Mouse (Mus musculus) intestine, embryonic 14.5 days (tissue): ENCODE data around the gene Islr. TPM values are rescaled to one million over a fixed set of nuclear protein-coding genes. Genes with fewer than 3 reads are reported as not detected.

Experiments
- ATAC-seq: fragments of 200-750 bp; cut with Nextera tagmentation; replicated peaks from 2 replicates; pipeline ENCODE4 v1.8.0; 2017; ENCODE audit warnings: low read depth, moderate number of reproducible peaks, moderate TSS enrichment, moderate library complexity; ENCODE audit not compliant: low FRiP score, low TSS enrichment
- DNase-seq: peaks from one replicate; pipeline ENCODE4 v3.0.0-alpha.2; 2018; ENCODE audit warnings: low spot score
- H3K27ac ChIP-seq: fragments of 300-500 bp; sonication (generic); 2 replicates; pipeline ENCODE4 v1.5.1; 2014; ENCODE audit warnings: low read depth, mild to moderate bottlenecking, control low read depth
- H3K27me3 ChIP-seq: fragments of 300-500 bp; sonication (generic); replicated peaks from 2 replicates; pipeline ENCODE4 v1.6.1; 2014; ENCODE audit warnings: low read length, control low read depth; ENCODE audit not compliant: control insufficient read depth, insufficient read depth
- H3K36me3 ChIP-seq: fragments of 300-500 bp; sonication (generic); 2 replicates; pipeline ENCODE4 v1.6.1; 2014; ENCODE audit warnings: low read length, control low read depth; ENCODE audit not compliant: control insufficient read depth, insufficient read depth
- H3K4me1 ChIP-seq: fragments of 300-500 bp; sonication (generic); replicated peaks from 2 replicates; pipeline ENCODE4 v1.6.1; 2014; ENCODE audit warnings: low read length, control low read depth, mixed read lengths; ENCODE audit not compliant: control insufficient read depth, insufficient read depth
- H3K4me2 ChIP-seq: fragments of 300-500 bp; sonication (generic); 2 replicates; pipeline ENCODE4 v1.6.1; 2014; ENCODE audit warnings: low read length
- H3K4me3 ChIP-seq: fragments of 300-500 bp; sonication (generic); 2 replicates; pipeline ENCODE4 v1.5.1; 2014; ENCODE audit warnings: low read depth, low read length, control low read depth, mixed read lengths
- H3K9ac ChIP-seq: fragments of 300-500 bp; sonication (generic); 2 replicates; pipeline ENCODE4 v1.6.1; 2014; ENCODE audit warnings: mild to moderate bottlenecking, low read length
- H3K9me3 ChIP-seq: fragments of 300-500 bp; sonication (generic); 2 replicates; pipeline ENCODE4 v1.6.1; 2016; ENCODE audit warnings: low read length, control low read depth; ENCODE audit not compliant: control insufficient read depth
- WGBS: fragments of 180-500 bp; shearing (Covaris S2); extraction: QIAGEN DNeasy Blood & Tissue Kit; methylation state at CpG from one replicate; pipeline ENCODE4 v1.1.7; 2014; 5-methylcytosine and 5-hydroxymethylcytosine counted together
- polyA plus RNA-seq: library from polyadenylated mRNA; unstranded; fragments of >200 nt; fragmentation: Nextera tagmentation; extraction: Ambion mirVana; gene quantifications from 2 replicates; pipeline ENCODE4 v1.2.1, GENCODE M21; 2014

The Islr gene
- polyA plus RNA-seq, 1 experiment from 2014 or later: 65.5 TPM

DNA sequence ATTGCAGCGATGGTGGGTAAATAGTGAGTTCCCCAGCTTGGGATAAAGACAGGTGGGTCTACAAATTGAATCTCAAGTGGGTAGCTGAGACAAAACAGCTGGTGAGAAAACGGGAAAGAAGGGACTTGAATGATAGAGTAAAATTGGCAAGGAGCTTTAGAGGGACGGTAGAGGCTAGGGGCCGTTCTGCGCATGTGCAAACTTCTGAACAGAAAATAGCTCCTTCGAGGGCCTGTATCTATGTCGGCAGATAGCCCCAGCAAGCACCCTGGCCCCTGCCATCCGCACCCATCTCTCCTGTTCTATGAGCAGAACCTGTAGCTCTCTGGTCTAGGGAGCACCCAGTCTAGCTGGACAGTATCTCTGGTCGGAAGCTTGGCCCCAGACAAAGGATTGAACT lies 9.9 kb downstream of the Islr start:
- Histone ChIP-seq H3K4me2 (no peak overlapping the region), H3K4me1 (peaks cover 11% of the 10 kb centered on the region), H3K9me3 (no peaks in the 10 kb centered on the region), H3K27me3 (peaks cover 50% of the 10 kb centered on the region), H3K36me3 (no peaks in the 10 kb centered on the region), H3K9ac (no peak overlapping the region), H3K27ac (no peak overlapping the region), H3K4me3 (no peak overlapping the region)
- WGBS: 63% methylated on average over 9 of the region's 9 CpGs
- DNase-seq (no peak), ATAC-seq (no peak)

DNA sequence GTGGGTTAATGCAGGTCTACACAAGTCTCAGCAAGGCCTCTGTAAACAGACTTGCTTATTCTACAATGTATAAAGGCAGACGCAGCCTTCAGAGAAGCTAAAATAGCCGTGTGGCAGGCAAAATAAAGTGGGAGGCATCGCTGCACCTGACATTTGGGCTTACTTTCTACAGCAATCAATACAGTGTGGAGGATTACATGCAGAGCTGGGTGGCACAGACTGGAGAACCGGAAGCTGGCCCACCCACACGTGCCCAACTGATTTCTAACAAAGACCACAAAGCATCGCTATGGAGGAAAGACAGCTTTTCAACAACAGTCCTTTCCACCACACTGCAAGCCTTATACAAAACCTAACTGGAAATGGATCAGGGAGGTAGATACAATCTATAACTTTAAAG lies 19.6 kb downstream of the Islr start:
- 79% methylated on average over 6 of the region's 6 CpGs for WGBS
- DNase-seq: no peak
- Histone ChIP-seq H3K27me3 (no peaks in the 10 kb centered on the region), H3K9me3 (no peaks in the 10 kb centered on the region), H3K4me2 (no peak overlapping the region), H3K9ac (no peak overlapping the region), H3K4me3 (no peak overlapping the region), H3K4me1 (no peaks in the 10 kb centered on the region), H3K36me3 (no peaks in the 10 kb centered on the region), H3K27ac (no peak overlapping the region)
- ATAC-seq: no peak

DNA sequence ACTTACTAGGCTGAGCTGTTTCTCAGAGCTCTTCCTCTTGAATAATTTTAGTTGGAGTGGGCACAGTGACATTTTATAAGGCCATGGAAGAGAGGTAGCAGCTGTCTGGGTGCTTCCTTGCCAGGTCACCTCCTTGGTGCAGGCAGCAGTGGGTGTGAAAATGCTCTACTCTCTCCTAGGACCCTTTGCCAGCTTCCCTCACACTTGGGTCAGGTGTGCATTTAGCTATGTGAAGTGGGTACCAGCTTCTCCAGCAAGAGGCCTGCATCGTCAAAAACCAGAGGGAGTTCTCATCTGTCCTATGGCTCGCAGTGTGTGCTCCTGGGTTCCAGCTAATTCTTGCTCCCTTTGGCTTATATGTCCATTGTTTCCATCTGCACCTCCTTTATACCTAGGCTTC lies 24.7 kb downstream of the Islr start:
- WGBS: 88% methylated on average over 2 of the region's 2 CpGs
- no peak overlapping the region for H3K9ac ChIP-seq
- ATAC-seq (no peak), DNase-seq (no peak)
- H3K4me3 ChIP-seq: no peak overlapping the region
- no peaks in the 10 kb centered on the region for H3K27me3 ChIP-seq
- no peak overlapping the region for H3K27ac ChIP-seq
- no peaks in the 10 kb centered on the region for H3K9me3 ChIP-seq
- no peaks in the 10 kb centered on the region for H3K36me3 ChIP-seq
- peaks cover 13% of the 10 kb centered on the region; the same call in 1 of the 2 replicates for H3K4me1 ChIP-seq
- no peak overlapping the region for H3K4me2 ChIP-seq

DNA sequence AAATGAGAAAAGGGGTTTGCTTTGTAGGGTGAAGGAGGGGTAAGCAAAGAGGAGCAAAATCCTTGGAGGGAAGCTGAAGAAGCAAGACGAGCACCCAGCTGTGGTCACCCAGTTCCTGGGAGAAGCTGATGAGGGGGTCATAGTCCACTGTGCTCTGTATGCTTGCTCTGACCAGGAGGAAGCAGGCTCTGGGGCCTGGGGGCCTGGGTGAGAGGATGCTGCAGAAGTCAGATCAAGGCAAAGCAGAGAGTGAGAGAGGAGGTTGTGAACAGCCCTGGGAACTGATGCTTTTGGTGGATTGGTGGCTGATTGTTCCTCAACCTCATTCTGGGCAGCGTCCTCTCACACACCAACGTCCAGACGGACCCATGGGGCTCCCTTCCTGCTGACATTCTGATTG lies 26.9 kb downstream of the Islr start:
- Histone ChIP-seq H3K4me1 (peaks cover 13% of the 10 kb centered on the region; the same call in 1 of the 2 replicates), H3K4me3 (no peak overlapping the region), H3K9ac (no peak overlapping the region), H3K27me3 (no peaks in the 10 kb centered on the region), H3K27ac (no peak overlapping the region), H3K4me2 (no peak overlapping the region), H3K9me3 (no peaks in the 10 kb centered on the region), H3K36me3 (no peaks in the 10 kb centered on the region)
- ATAC-seq: no peak
- DNase-seq: no peak
- 80% methylated on average over 4 of the region's 4 CpGs for WGBS

DNA sequence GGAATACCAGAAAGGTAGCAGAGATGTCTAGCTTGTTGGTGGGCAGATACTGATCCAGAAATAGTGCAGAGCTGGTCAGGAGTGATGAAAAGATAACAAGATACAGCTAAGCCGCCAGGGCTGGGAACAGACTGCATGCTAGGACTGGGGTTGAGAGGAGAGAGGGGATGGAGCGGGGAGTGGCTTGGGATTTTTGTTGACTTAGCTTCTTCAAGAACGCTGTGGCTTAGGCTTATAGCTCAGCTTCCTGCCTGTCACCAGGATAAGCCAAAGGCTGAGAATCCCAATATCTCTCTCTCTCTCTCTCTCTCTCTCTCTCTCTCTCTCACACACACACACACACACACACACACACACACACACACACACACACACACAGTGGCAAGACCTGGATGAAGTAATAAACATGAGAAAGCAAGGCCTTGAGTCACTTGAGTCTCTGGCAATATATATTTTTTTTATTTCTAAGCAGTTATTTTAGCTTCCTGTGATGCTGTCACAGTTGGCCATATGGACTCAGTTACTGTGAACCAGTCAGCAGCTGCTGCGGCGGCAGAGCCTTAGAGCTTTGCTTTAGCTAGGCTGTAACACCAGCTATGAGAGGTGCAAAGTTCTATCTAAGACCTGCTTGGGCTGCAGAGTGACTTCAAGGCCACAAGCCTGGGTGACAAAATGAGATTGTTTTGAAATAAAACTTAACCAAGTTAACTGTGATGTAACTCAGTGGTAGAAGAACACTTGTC lies 28.2 kb downstream of the Islr start:
- no peak overlapping the region for H3K9ac ChIP-seq
- H3K27me3 ChIP-seq: no peaks in the 10 kb centered on the region
- no peak for ATAC-seq
- no peak overlapping the region for H3K4me3 ChIP-seq
- no peak overlapping the region for H3K4me2 ChIP-seq
- H3K4me1 ChIP-seq: peaks cover 13% of the 10 kb centered on the region; the same call in 1 of the 2 replicates
- H3K36me3 ChIP-seq: no peaks in the 10 kb centered on the region
- H3K9me3 ChIP-seq: no peaks in the 10 kb centered on the region
- 25% methylated on average over 5 of the region's 5 CpGs for WGBS
- peak overlapping the region; percentile 40 for H3K27ac ChIP-seq
- no peak for DNase-seq

DNA sequence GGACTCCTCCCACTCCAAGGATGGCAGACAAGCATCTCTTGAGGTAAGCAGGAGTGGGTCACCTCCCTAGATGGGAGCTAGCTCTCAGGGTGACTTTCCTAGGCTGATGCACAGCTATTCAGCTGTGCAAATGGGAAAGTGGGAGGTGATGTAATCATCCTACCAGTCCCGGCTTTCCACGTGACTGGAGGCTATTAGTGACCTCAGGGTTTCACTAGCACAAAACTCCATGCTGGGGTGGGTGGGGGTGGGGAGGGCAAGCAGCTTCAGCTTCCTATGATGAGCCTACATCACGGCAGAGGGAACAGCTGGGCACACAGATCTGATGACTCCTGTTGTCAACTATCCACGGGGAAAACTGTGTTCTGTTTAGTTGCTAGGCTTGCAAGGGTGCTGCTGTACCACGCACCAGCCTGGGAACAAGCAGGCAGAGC lies 29.3 kb downstream of the Islr start:
- H3K4me3 ChIP-seq: no peak overlapping the region
- WGBS: 32% methylated on average over 5 of the region's 5 CpGs
- H3K4me1 ChIP-seq: peaks cover 13% of the 10 kb centered on the region; the same call in 1 of the 2 replicates
- no peaks in the 10 kb centered on the region for H3K9me3 ChIP-seq
- H3K36me3 ChIP-seq: no peaks in the 10 kb centered on the region
- no peaks in the 10 kb centered on the region for H3K27me3 ChIP-seq
- H3K9ac ChIP-seq: no peak overlapping the region
- ATAC-seq (no peak), DNase-seq (no peak)
- H3K4me2 ChIP-seq: no peak overlapping the region
- peak overlapping the region; percentile 40; the same call in 1 of the 2 replicates for H3K27ac ChIP-seq

DNA sequence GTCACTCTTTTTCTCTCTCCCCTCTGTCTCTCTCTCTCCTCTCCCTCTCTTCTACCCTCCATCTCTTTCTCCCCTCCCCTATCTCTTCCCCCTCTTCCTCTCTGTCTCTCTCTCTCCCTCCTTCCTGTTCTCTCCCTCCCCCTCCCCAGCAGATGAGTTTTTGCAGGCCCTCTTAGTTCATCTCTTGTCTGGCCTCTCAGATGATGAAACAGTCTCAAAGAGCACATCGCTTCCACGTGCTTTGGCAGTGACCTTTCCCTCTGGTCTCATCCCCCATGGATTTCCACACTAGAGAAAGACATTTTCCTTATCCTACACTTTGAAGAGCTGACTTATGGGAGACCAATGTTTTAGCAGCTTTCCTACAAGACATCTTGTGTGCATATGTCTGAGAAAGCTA lies 31.2 kb downstream of the Islr start:
- 50% methylated on average over 2 of the region's 2 CpGs for WGBS
- no peak for DNase-seq

DNA sequence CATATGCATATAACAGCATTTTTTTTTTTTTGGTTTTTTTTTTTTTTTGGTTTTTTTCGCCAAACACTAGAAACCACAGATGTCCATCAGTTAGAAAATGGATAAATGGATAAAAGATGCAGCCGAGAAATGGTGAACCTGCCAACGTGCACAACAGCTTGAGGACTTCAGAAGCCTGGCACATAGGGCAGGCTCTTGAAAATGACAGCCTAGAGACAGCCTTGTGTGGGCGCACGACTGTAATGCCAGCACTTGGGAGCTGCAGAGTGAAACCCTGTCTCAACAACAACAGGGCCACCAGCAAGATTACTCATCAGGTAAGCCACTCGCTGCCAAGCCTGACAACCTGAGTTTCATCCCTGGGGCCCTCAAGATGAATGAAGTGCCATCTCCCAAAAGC lies 34.7 kb downstream of the Islr start:
- Histone ChIP-seq H3K27me3 (no peaks in the 10 kb centered on the region), H3K4me3 (no peak overlapping the region), H3K27ac (no peak overlapping the region), H3K9ac (no peak overlapping the region), H3K36me3 (no peaks in the 10 kb centered on the region), H3K9me3 (peaks cover 7% of the 10 kb centered on the region; the same call in 1 of the 2 replicates), H3K4me2 (no peak overlapping the region), H3K4me1 (no peaks in the 10 kb centered on the region)
- WGBS: 86% methylated on average over 6 of the region's 6 CpGs
- DNase-seq (no peak), ATAC-seq (no peak)

More for the DNA sequence above, 31.2 kb downstream of the Islr start:
- H3K4me1 ChIP-seq: peaks cover 13% of the 10 kb centered on the region; the same call in 1 of the 2 replicates
- H3K27me3 ChIP-seq: no peaks in the 10 kb centered on the region
- no peak overlapping the region for H3K9ac ChIP-seq
- H3K36me3 ChIP-seq: no peaks in the 10 kb centered on the region
- no peak overlapping the region for H3K4me3 ChIP-seq
- no peak overlapping the region for H3K27ac ChIP-seq
- H3K9me3 ChIP-seq: no peaks in the 10 kb centered on the region
- ATAC-seq: no peak
- H3K4me2 ChIP-seq: no peak overlapping the region

DNA sequence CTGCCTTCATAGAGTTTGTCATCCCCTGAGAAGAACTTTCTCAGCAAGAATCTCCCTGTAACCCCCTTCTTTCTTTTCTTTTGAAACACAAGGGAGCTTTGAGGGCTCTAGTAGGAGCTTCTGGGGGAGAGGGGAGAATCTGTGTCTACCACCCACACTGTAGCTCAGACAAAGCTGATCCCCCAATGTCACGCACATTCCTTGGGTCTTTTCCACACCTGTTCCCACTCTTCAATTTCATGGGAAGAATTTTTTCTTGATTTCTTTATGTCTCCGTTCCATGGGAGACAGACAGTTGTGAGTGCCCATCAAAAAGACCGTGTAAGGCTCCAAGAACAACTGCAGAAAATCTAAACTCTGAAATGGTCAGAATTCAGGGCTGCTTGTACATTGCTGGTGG lies 35.2 kb downstream of the Islr start:
- Histone ChIP-seq H3K27ac (no peak overlapping the region), H3K4me2 (no peak overlapping the region), H3K4me3 (no peak overlapping the region), H3K9me3 (peaks cover 7% of the 10 kb centered on the region; the same call in 1 of the 2 replicates), H3K36me3 (no peaks in the 10 kb centered on the region), H3K27me3 (no peaks in the 10 kb centered on the region), H3K9ac (no peak overlapping the region), H3K4me1 (no peaks in the 10 kb centered on the region)
- DNase-seq (no peak), ATAC-seq (no peak)
- WGBS: 76% methylated on average over 3 of the region's 3 CpGs
